Mouse (Mus musculus) layer of hippocampus, postnatal 14 days (tissue): ENCODE measurements around the gene Nrip2. TPM values are rescaled to one million over a fixed set of nuclear protein-coding genes. Genes with fewer than 3 reads are reported as not detected.

Source experiments
- DNase-seq, 2 experiments: peaks; one replicate each; pipeline ENCODE4 v3.0.0; 2021 to 2022; ENCODE audit warnings: low spot score in 2 of 2, mixed read lengths in 1 of 2
- total RNA-seq, 2 experiments: library from RNA; stranded (reverse); gene quantifications; 2 replicates each; pipeline ENCODE4 v1.2.3; 2021

Gene Nrip2
- total RNA-seq, 2 experiments from 2014 or later = 8.4 to 10.7 TPM

DNA sequence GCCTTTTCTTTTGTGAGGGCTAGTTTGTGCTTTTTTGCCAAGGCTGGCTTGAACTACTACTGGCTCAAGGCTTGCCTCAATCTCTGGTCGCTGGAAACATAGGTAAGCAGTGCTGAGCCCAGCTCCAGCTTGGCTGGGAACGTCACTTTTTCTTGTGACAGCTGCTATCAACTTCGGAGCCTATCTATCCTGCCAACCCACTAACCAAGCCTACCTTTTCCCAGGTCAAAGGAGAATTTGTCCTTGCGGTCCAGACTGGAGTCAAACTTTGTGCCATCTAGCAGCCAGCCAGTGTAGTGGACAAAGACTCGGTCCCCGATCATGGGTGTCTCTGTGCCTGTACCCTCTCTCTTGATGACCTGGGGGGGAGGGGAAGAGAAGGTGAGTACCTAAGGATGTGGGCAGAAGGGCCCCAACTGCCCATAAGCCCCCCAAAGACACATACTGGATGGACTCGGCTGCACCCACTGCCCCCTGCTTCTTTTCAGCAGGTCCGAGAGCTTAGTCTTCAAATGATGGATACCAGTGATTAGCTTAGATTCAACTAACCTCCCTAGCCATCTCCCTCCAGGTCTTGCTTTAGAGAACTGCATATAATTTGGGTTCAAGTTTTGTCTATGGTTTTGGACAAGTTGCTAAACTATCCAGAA lies 37.4 kb downstream of the Nrip2 start:
- DNase-seq = no peak

GRCm38 (mm10) chr6:128437288-128437687 lies 38.2 kb downstream of the Nrip2 start:
- no peak for DNase-seq

DNA sequence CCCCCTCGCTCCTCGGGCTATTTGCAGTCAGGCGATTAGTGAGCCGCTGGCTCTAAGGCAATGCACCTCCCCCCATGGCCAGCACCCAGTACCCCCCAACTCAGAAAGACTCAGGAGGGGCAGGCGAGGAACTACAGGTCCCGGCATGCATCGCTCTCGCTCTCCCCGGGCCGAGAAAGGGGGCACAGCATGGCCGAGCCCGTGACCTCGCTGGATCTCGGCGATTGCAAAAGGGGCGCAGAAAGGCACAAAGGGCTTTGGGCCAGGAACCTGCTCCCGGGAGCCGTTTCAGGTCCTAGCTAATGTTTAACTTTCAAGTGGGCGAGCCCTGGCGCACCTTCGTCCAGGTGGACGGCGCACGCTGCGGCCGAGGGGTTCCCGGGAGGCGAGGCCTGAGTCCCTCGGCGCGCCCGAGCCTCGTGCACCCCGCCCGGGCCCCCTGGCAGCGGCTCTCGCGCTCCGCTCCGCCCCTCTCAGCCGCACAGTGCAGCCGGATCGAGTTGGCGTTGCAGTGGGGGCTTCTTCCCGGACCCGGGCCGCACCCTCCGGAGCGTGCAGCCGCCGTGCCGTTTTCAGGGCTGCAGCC lies 38.7 kb downstream of the Nrip2 start:
- DNase-seq = peak; percentile 61 to 66

- DNase-seq = peak; percentile 84 to 94
These were observed 39.3 kb downstream of the Nrip2 start, which contains the start of gene Fkbp4 for GRCm38 (mm10) chr6:128438317-128438870. Fkbp4 (minus strand) TSS chr6:128438677.

- no peak for DNase-seq
These were observed 39.8 kb downstream of the Nrip2 start for GRCm38 (mm10) chr6:128438871-128439341.

DNA sequence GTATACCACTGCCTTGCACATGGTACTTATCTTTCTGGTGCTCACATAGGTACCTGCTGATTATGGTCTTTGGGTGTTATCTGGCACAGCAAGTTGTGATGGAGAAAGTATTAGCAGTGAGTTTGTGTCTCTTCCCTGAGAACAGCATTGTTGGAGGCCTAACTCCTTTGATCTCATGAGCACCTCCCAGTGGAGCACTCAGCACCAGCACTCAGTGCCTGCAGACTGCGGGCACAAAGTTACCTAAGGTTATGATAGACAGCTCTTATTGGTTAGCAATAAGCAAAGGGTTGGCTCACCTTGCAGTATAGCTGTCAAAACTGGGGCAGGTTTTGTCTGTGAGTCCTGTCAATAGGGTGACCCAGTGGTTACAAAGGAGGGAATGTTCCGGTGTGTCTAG lies 41.1 kb downstream of the Nrip2 start:
- DNase-seq = no peak

DNA sequence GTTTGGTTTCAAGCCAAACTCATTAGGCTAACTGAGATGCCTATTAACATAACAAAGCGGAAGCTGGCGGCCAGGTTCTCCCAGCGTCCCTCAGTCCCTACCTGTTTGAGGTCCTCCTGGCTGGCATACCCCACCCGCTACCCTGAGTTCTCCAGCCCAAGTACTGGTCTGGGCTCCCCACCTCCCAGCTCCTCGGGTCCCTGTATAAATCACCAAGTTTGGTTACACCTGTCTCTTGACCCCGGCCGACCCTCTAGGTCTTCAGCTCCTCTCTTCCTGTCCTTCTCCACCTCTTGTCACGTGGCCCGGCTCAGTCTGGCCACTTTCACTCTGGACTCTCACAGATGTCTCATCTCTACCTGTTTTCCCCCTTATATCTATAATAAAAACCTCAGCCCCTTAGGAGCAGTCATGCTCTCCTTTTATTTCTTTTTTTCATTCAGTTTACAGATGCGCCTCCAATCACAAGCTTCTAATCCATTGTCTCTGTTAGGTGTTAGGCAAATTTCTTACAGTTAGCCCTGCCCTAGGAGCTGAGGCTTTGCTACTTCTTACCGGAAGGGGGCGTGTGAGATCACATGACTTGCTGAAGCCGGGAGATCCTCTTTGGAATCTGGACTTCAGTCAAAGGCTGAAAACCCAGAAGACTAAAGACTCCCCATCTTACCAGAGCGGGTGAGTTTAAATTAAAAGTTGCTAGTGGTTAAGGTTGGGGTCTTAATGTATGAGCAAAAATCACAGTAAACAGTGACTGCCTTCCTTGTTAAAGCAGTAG lies 46.9 kb downstream of the Nrip2 start:
- DNase-seq = peak in 1 of 2 experiments; percentile 64

- DNase-seq = no peak
These were observed 48.0 kb downstream of the Nrip2 start for GRCm38 (mm10) chr6:128447063-128447462.

- no peak for DNase-seq
These were observed 56.9 kb downstream of the Nrip2 start for GRCm38 (mm10) chr6:128455835-128456605.

DNA sequence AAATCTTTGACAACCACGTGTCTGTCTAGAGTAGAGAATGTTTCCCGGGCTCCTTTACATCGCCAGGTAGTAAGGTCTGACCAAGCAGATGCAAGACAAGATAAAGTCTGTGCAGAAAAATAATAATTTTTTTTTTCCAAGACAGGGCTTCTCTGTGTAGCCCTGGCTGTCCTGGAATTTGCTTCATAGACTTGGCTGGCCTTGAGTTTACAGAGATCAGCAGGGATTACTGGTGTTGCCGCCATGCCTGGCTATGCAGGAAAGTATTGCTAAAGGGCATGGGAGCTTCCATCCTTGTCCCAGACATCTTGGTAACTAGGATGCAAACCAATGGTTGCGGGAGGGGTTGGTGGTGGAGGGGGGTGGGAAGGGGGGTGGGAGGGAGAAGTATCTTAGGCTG lies 58.1 kb downstream of the Nrip2 start:
- DNase-seq = no peak

DNA sequence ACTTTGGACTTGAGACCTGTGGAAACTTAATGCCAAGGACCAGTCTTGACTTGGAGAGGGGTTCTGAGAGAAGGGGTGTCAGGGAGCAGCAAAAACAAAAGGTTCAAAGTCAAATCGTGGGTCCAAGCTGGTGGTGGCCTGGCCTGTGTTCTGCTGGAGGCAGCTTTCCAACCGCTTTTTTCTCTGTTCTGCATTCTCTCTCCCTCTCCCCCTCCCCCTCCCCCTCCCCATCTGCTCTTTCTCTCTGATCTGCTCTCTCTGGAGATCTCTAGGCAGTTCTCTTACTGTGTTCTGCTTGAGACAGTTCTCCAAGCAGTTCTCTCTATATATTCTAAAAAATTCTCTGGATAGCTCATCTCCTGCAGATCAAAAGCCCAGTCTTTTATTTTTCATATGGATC lies 61.2 kb downstream of the Nrip2 start:
- DNase-seq = no peak

GRCm38 (mm10) chr6:128460729-128461503 lies 61.8 kb downstream of the Nrip2 start:
- no peak for DNase-seq

DNA sequence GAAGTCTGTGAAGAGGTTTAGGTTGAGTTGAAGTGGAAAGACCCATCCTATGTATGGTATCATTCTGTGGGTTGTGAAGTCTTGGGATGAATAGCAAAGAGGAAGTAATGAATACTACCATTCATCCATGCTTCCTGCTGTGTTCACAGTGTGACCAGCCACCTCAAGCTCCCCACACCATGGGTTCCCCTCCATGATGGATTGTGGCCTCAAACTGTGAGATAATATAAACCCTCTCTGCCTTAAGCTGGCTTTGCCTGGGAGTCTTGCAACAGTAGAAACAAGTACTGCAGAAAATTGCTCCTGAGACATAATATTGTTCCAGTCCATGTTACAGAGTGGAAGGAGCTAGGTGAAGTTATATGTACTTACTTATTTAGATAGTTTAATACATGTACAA lies 62.5 kb downstream of the Nrip2 start:
- DNase-seq = no peak

DNA sequence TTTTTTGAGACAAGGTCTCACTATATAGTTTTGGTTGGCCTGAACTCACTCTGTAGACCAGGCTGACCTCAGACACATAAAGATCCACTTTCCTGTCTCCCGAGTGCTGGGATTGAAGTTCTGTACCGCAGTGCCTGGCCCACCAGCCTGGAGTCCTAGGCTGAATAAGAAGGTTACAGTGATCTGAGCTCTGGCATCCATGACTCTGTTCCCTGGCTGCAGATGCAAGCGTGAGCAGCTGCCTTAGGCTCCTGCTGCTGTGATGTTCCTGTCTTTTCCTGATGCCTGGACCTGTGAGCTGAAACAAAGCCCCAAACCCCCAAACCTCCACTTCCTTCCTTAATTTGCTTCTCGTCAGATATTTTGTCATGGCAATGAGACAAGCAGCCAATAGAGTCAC lies 65.9 kb downstream of the Nrip2 start:
- no peak for DNase-seq

Other genes with a start within 250 kb of the Nrip2 start
- under 1 TPM; 0.62 to 0.98 TPM for gene Tead4, start 98.5 kb upstream of the Nrip2 start, total RNA-seq
- gene Tulp3, start 43.4 kb upstream of the Nrip2 start, total RNA-seq = 10 to 100 TPM; 21.7 to 23.3 TPM
- gene Rhno1, start 36.4 kb upstream of the Nrip2 start, total RNA-seq = 10 to 100 TPM; 18.9 to 19.6 TPM
- 1 to 10 TPM; 3.8 to 4.1 TPM for gene Foxm1, start 36.3 kb upstream of the Nrip2 start, total RNA-seq
- under 1 TPM; 0.67 to 0.74 TPM for gene Tex52, start 23.8 kb upstream of the Nrip2 start, total RNA-seq
- gene Gm44596, start 23.8 kb upstream of the Nrip2 start, total RNA-seq = not detected
- gene Itfg2, start 25.6 kb downstream of the Nrip2 start, total RNA-seq = 10 to 100 TPM; 18.5 to 29.9 TPM
- 100 to 1,000 TPM in 1 of 2 experiments, 10 to 100 TPM in 1; 90.5 to 105 TPM for gene Fkbp4, start 39.4 kb downstream of the Nrip2 start, total RNA-seq
- gene Pzp, start 127.4 kb downstream of the Nrip2 start, total RNA-seq = not detected
- gene A2ml1, start 182.3 kb downstream of the Nrip2 start, total RNA-seq = 10 to 100 TPM in 1 of 2 experiments, 1 to 10 TPM in 1; 6.1 to 10.0 TPM
- gene Klrb1a, start 224.2 kb downstream of the Nrip2 start, total RNA-seq = not detected